Comparison of ENCODE assay signal across 9 mouse cellular contexts in the genomic region with DNA sequence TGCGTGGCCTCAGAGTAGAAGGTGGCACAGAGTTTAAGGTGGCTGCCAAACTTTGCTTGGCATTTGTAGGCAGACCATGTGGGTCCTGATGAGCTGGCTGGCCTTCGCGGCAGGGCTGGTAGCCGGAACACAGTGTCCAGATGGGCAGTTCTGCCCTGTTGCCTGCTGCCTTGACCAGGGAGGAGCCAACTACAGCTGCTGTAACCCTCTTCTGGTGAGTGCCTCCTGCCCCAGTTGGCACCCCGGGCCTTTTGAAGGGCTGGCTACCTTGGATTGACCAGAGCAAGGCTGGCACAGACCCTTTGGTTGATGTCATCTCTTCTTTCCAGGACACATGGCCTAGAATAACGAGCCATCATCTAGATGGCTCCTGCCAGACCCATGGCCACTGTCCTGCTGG. TPM values are rescaled to one million over a fixed set of nuclear protein-coding genes. Genes with fewer than 3 reads are reported as not detected.
DNase-seq lines count a peak whose midpoint lies in the region; ATAC-seq and TF ChIP-seq lines count a peak whose summit lies in the region.
"Had no signal": no experiment of that assay in that cellular context is flagged by ENCODE, and none has a peak within 500 bp of the region (broad histone marks: within the 10 kb centered on the region; RNA-seq: fewer than 3 reads in every experiment).

No protein-coding gene starts in this region.

- peaks cover 7% of the 10 kb centered on the region; the same call in 1 of the 2 replicates for H3K27me3 ChIP-seq in forebrain, embryonic 13.5 days
- H3K27me3 ChIP-seq in forebrain, embryonic 12.5 days: peaks cover 11% of the 10 kb centered on the region
- H3K27me3 ChIP-seq in spleen, adult 2 months (ENCODE audit: control insufficient read depth, insufficient read depth, low read length): 0 out of 2 replicates have a peak, but pooled peaks cover 2% of the 10 kb centered on the region
- H3K27me3 ChIP-seq in heart, embryonic 16.5 days (ENCODE audit: control insufficient read depth, insufficient read depth, low read length): no peaks in the 10 kb centered on the region
- no peaks in the 10 kb centered on the region for H3K27me3 ChIP-seq in stomach, embryonic 16.5 days (ENCODE audit: control insufficient read depth, insufficient read depth, low read length)
- H3K27me3 ChIP-seq in hindbrain, embryonic 11.5 days (ENCODE audit: control insufficient read depth, insufficient read depth, low read length): no peaks in the 10 kb centered on the region
- no peaks in the 10 kb centered on the region for H3K27me3 ChIP-seq in midbrain, embryonic 14.5 days (ENCODE audit: control insufficient read depth, insufficient read depth, low read length)

- peak overlapping the region; percentile 16; the same call in 1 of the 2 replicates for H3K9ac ChIP-seq in forebrain, embryonic 13.5 days
- H3K9ac ChIP-seq in forebrain, embryonic 12.5 days: no peak overlapping the region
- peak overlapping the region; percentile 12; the same call in 1 of the 2 replicates for H3K9ac ChIP-seq in heart, embryonic 16.5 days (ENCODE audit: low read length)
- 0 out of 2 replicates have a peak overlapping the region, but pooled peaks have one; percentile 7 for H3K9ac ChIP-seq in stomach, embryonic 16.5 days (ENCODE audit: low read length)
- no peak overlapping the region for H3K9ac ChIP-seq in hindbrain, embryonic 11.5 days (ENCODE audit: low read depth, low read length)
- H3K9ac ChIP-seq in midbrain, embryonic 14.5 days (replicated peaks; ENCODE audit: low read length): no peak overlapping the region
- H3K9ac ChIP-seq: embryonic facial prominence, embryonic 12.5 days had no signal

- H3K4me1 ChIP-seq in forebrain, embryonic 13.5 days: peaks cover 49% of the 10 kb centered on the region
- peaks cover 26% of the 10 kb centered on the region for H3K4me1 ChIP-seq in forebrain, embryonic 12.5 days
- H3K4me1 ChIP-seq in spleen, adult 2 months (ENCODE audit: control insufficient read depth, insufficient read depth, insufficient read length): peaks cover 24% of the 10 kb centered on the region
- H3K4me1 ChIP-seq in heart, embryonic 16.5 days (ENCODE audit: control insufficient read depth, insufficient read depth, low read length): peaks cover 37% of the 10 kb centered on the region
- H3K4me1 ChIP-seq in stomach, embryonic 16.5 days (ENCODE audit: control insufficient read depth, insufficient read depth, low read length): peaks cover 31% of the 10 kb centered on the region
- H3K4me1 ChIP-seq in hindbrain, embryonic 11.5 days (replicated peaks; ENCODE audit: control insufficient read depth, insufficient read depth, low read length): peaks cover 16% of the 10 kb centered on the region
- H3K4me1 ChIP-seq in midbrain, embryonic 14.5 days (ENCODE audit: control insufficient read depth, insufficient read depth, low read length): peaks cover 16% of the 10 kb centered on the region

- 93% methylated on average over 6 of the region's 6 CpGs for WGBS in forebrain, embryonic 13.5 days
- 88% methylated on average over 6 of the region's 6 CpGs for WGBS in forebrain, embryonic 12.5 days
- whole genome bisulfite sequencing in spleen, adult 2 months: 42% methylated on average over 6 of the region's 6 CpGs
- WGBS in heart, embryonic 16.5 days: 87% methylated on average over 6 of the region's 6 CpGs
- WGBS in stomach, embryonic 16.5 days: 89% methylated on average over 6 of the region's 6 CpGs
- 94% methylated on average over 6 of the region's 6 CpGs for WGBS in hindbrain, embryonic 11.5 days
- 92% methylated on average over 6 of the region's 6 CpGs for WGBS in midbrain, embryonic 14.5 days

- H3K27ac ChIP-seq in forebrain, embryonic 13.5 days: no peak overlapping the region
- H3K27ac ChIP-seq in forebrain, embryonic 12.5 days: no peak overlapping the region
- H3K27ac ChIP-seq in spleen, adult 2 months (ENCODE audit: insufficient read depth, low read length): peak overlapping the region; percentile 93
- H3K27ac ChIP-seq in heart, embryonic 16.5 days (ENCODE audit: low read length): no peak overlapping the region
- no peak overlapping the region for H3K27ac ChIP-seq in stomach, embryonic 16.5 days (ENCODE audit: low read length)
- no peak overlapping the region for H3K27ac ChIP-seq in hindbrain, embryonic 11.5 days (ENCODE audit: low read depth, low read length)
- no peak overlapping the region for H3K27ac ChIP-seq in midbrain, embryonic 14.5 days (replicated peaks; ENCODE audit: low read depth, low read length)
- H3K27ac ChIP-seq: embryonic facial prominence, embryonic 12.5 days had no signal

- peaks cover 32% of the 10 kb centered on the region for H3K36me3 ChIP-seq in forebrain, embryonic 13.5 days (ENCODE audit: poor library complexity, severe bottlenecking)
- peaks cover 39% of the 10 kb centered on the region for H3K36me3 ChIP-seq in forebrain, embryonic 12.5 days (replicated peaks)
- peaks cover 6% of the 10 kb centered on the region; the same call in 1 of the 2 replicates for H3K36me3 ChIP-seq in spleen, adult 2 months (ENCODE audit: control insufficient read depth, insufficient read depth, low read length)
- peaks cover 13% of the 10 kb centered on the region; the same call in 1 of the 2 replicates for H3K36me3 ChIP-seq in heart, embryonic 16.5 days (ENCODE audit: control insufficient read depth, insufficient read depth)
- H3K36me3 ChIP-seq in stomach, embryonic 16.5 days (ENCODE audit: control insufficient read depth, insufficient read depth, low read length): 0 out of 2 replicates have a peak, but pooled peaks cover 15% of the 10 kb centered on the region
- H3K36me3 ChIP-seq in hindbrain, embryonic 11.5 days (ENCODE audit: control insufficient read depth, insufficient read depth, low read length): no peaks in the 10 kb centered on the region
- peaks cover 44% of the 10 kb centered on the region for H3K36me3 ChIP-seq in midbrain, embryonic 14.5 days (ENCODE audit: control insufficient read depth, insufficient read depth, low read length)

- no peak overlapping the region for H3K4me2 ChIP-seq in forebrain, embryonic 13.5 days
- no peak overlapping the region for H3K4me2 ChIP-seq in forebrain, embryonic 12.5 days
- peak overlapping the region; percentile 22; the same call in 1 of the 2 replicates for H3K4me2 ChIP-seq in heart, embryonic 16.5 days (ENCODE audit: low read depth, low read length)
- H3K4me2 ChIP-seq in stomach, embryonic 16.5 days (ENCODE audit: low read depth, low read length): no peak overlapping the region
- no peak overlapping the region for H3K4me2 ChIP-seq in hindbrain, embryonic 11.5 days (replicated peaks; ENCODE audit: low read depth, low read length)
- H3K4me2 ChIP-seq in midbrain, embryonic 14.5 days (ENCODE audit: low read length): no peak overlapping the region

- ATAC-seq in forebrain, embryonic 13.5 days: no peak
- no peak for ATAC-seq in forebrain, embryonic 12.5 days (ENCODE audit: low FRiP score)
- ATAC-seq in heart, embryonic 16.5 days (replicated peaks; ENCODE audit: extremely low read depth, insufficient read depth, low FRiP score): no peak
- ATAC-seq in stomach, embryonic 16.5 days (ENCODE audit: insufficient read depth, low FRiP score): no peak
- no peak for ATAC-seq in hindbrain, embryonic 11.5 days (ENCODE audit: low FRiP score)
- ATAC-seq in midbrain, embryonic 14.5 days (ENCODE audit: low FRiP score, low TSS enrichment): no peak

- no peaks in the 10 kb centered on the region for H3K9me3 ChIP-seq in forebrain, embryonic 13.5 days (replicated peaks)
- H3K9me3 ChIP-seq in forebrain, embryonic 12.5 days: no peaks in the 10 kb centered on the region
- no peaks in the 10 kb centered on the region for H3K9me3 ChIP-seq in heart, embryonic 16.5 days (replicated peaks; ENCODE audit: control insufficient read depth, low read length)
- no peaks in the 10 kb centered on the region for H3K9me3 ChIP-seq in stomach, embryonic 16.5 days (replicated peaks; ENCODE audit: control insufficient read depth, low read length)
- H3K9me3 ChIP-seq in hindbrain, embryonic 11.5 days (ENCODE audit: control insufficient read depth, low read length): no peaks in the 10 kb centered on the region
- no peaks in the 10 kb centered on the region for H3K9me3 ChIP-seq in midbrain, embryonic 14.5 days (ENCODE audit: control insufficient read depth, low read length)
- H3K9me3 ChIP-seq: embryonic facial prominence, embryonic 12.5 days had no signal

- TF ChIP-seq CTCF in spleen, adult 2 months (IDR thresholded peaks at IDR 0.05; ENCODE audit: extremely low read depth, insufficient read depth, insufficient read length, insufficient replicate concordance): no peak

- no peak for DNase-seq in spleen, adult 2 months (ENCODE audit: low read depth in 1 of 2, low spot score in 2 of 2)
- no peak for DNase-seq in spleen, postnatal 10 days (ENCODE audit: low spot score in 2 of 2)
- no peak for DNase-seq in hindbrain, embryonic 11.5 days (ENCODE audit: low spot score)
- no peak for DNase-seq in midbrain, embryonic 14.5 days

- no peak overlapping the region for H3K4me3 ChIP-seq in forebrain, embryonic 13.5 days
- no peak overlapping the region for H3K4me3 ChIP-seq in forebrain, embryonic 12.5 days (replicated peaks)
- H3K4me3 ChIP-seq in spleen, adult 2 months (ENCODE audit: extremely low read depth, insufficient read depth, insufficient read length): peak overlapping the region; percentile 57; the same call in 1 of the 2 replicates
- no peak overlapping the region for H3K4me3 ChIP-seq in heart, embryonic 16.5 days (ENCODE audit: low read length)
- H3K4me3 ChIP-seq in stomach, embryonic 16.5 days (replicated peaks; ENCODE audit: low read length): no peak overlapping the region
- H3K4me3 ChIP-seq in hindbrain, embryonic 11.5 days (ENCODE audit: low read depth, low read length): no peak overlapping the region
- H3K4me3 ChIP-seq in midbrain, embryonic 14.5 days (replicated peaks; ENCODE audit: low read depth, low read length): no peak overlapping the region
- H3K4me3 ChIP-seq: embryonic facial prominence, embryonic 12.5 days had no signal

- TF ChIP-seq POLR2A in spleen, adult 2 months (IDR thresholded peaks at IDR 0.05; ENCODE audit: low read depth, low read length): no peak

RNA-seq across cellular contexts. Expression of gene Grn, which starts 2.8 kb away (rescaled TPM):
- 49.5 and 53.9 TPM in 2 replicates for polyA plus RNA-seq in forebrain, embryonic 13.5 days (2015; fragmentation: Nextera tagmentation; extraction: Ambion mirVana)
- polyA plus RNA-seq in forebrain, embryonic 12.5 days (2016; fragmentation: Nextera tagmentation; extraction: Ambion mirVana): 55.5 and 57.6 TPM in 2 replicates
- polyA plus RNA-seq in spleen, adult 2 months (2012; rRNA removed): 232 and 240 TPM in 2 replicates
- 215 and 234 TPM in 2 replicates for polyA plus RNA-seq in heart, embryonic 16.5 days (2015; fragmentation: Nextera tagmentation; extraction: Ambion mirVana)
- 187 and 207 TPM in 2 replicates for polyA plus RNA-seq in stomach, embryonic 16.5 days (2015; fragmentation: Nextera tagmentation; extraction: Ambion mirVana)
- 43.3 and 47.2 TPM in 2 replicates for polyA plus RNA-seq in hindbrain, embryonic 11.5 days (2014; fragmentation: Nextera tagmentation; extraction: Ambion mirVana)
- polyA plus RNA-seq in midbrain, embryonic 14.5 days (2014; fragmentation: Nextera tagmentation; extraction: Ambion mirVana): 33.1 and 45.5 TPM in 2 replicates

RNA-seq across cellular contexts. Expression of gene Fam171a2, which starts 14.6 kb away (rescaled TPM):
- 8.5 and 9.3 TPM in 2 replicates for polyA plus RNA-seq in forebrain, embryonic 13.5 days (2015; fragmentation: Nextera tagmentation; extraction: Ambion mirVana)
- 13.3 and 15.2 TPM in 2 replicates for polyA plus RNA-seq in forebrain, embryonic 12.5 days (2016; fragmentation: Nextera tagmentation; extraction: Ambion mirVana)
- 4.1 and 5.2 TPM in 2 replicates for polyA plus RNA-seq in spleen, adult 2 months (2012; rRNA removed)
- 3.0 and 3.9 TPM in 2 replicates for polyA plus RNA-seq in heart, embryonic 16.5 days (2015; fragmentation: Nextera tagmentation; extraction: Ambion mirVana)
- 2.5 and 3.3 TPM in 2 replicates for polyA plus RNA-seq in stomach, embryonic 16.5 days (2015; fragmentation: Nextera tagmentation; extraction: Ambion mirVana)
- polyA plus RNA-seq in hindbrain, embryonic 11.5 days (2014; fragmentation: Nextera tagmentation; extraction: Ambion mirVana): 10.7 and 11.7 TPM in 2 replicates
- 28.6 and 50.4 TPM in 2 replicates for polyA plus RNA-seq in midbrain, embryonic 14.5 days (2014; fragmentation: Nextera tagmentation; extraction: Ambion mirVana)

RNA-seq across cellular contexts. Expression of gene Slc25a39, which starts 25.1 kb away (rescaled TPM):
- 157 and 159 TPM in 2 replicates for polyA plus RNA-seq in forebrain, embryonic 13.5 days (2015; fragmentation: Nextera tagmentation; extraction: Ambion mirVana)
- polyA plus RNA-seq in forebrain, embryonic 12.5 days (2016; fragmentation: Nextera tagmentation; extraction: Ambion mirVana): 173 TPM in 2 replicates
- polyA plus RNA-seq in spleen, adult 2 months (2012; rRNA removed): 348 and 407 TPM in 2 replicates
- polyA plus RNA-seq in heart, embryonic 16.5 days (2015; fragmentation: Nextera tagmentation; extraction: Ambion mirVana): 308 and 331 TPM in 2 replicates
- polyA plus RNA-seq in stomach, embryonic 16.5 days (2015; fragmentation: Nextera tagmentation; extraction: Ambion mirVana): 239 and 243 TPM in 2 replicates
- 152 and 166 TPM in 2 replicates for polyA plus RNA-seq in hindbrain, embryonic 11.5 days (2014; fragmentation: Nextera tagmentation; extraction: Ambion mirVana)
- 132 and 144 TPM in 2 replicates for polyA plus RNA-seq in midbrain, embryonic 14.5 days (2014; fragmentation: Nextera tagmentation; extraction: Ambion mirVana)

RNA-seq across cellular contexts. Expression of gene Itga2b, which starts 37.0 kb away (rescaled TPM):
- polyA plus RNA-seq in forebrain, embryonic 13.5 days (2015; fragmentation: Nextera tagmentation; extraction: Ambion mirVana): 2.9 and 3.8 TPM in 2 replicates
- 3.5 and 4.5 TPM in 2 replicates for polyA plus RNA-seq in forebrain, embryonic 12.5 days (2016; fragmentation: Nextera tagmentation; extraction: Ambion mirVana)
- 60.4 and 60.8 TPM in 2 replicates for polyA plus RNA-seq in spleen, adult 2 months (2012; rRNA removed)
- 6.5 and 6.6 TPM in 2 replicates for polyA plus RNA-seq in heart, embryonic 16.5 days (2015; fragmentation: Nextera tagmentation; extraction: Ambion mirVana)
- polyA plus RNA-seq in stomach, embryonic 16.5 days (2015; fragmentation: Nextera tagmentation; extraction: Ambion mirVana): 8.6 and 10.8 TPM in 2 replicates
- 3.9 and 5.5 TPM in 2 replicates for polyA plus RNA-seq in hindbrain, embryonic 11.5 days (2014; fragmentation: Nextera tagmentation; extraction: Ambion mirVana)
- polyA plus RNA-seq in midbrain, embryonic 14.5 days (2014; fragmentation: Nextera tagmentation; extraction: Ambion mirVana): 5.4 and 7.7 TPM in 2 replicates

RNA-seq across cellular contexts. Expression of gene Rundc3a, which starts 39.7 kb away (rescaled TPM):
- 93.9 and 94.8 TPM in 2 replicates for polyA plus RNA-seq in forebrain, embryonic 13.5 days (2015; fragmentation: Nextera tagmentation; extraction: Ambion mirVana)
- polyA plus RNA-seq in forebrain, embryonic 12.5 days (2016; fragmentation: Nextera tagmentation; extraction: Ambion mirVana): 103 and 113 TPM in 2 replicates
- 3.6 and 4.0 TPM in 2 replicates for polyA plus RNA-seq in spleen, adult 2 months (2012; rRNA removed)
- polyA plus RNA-seq in heart, embryonic 16.5 days (2015; fragmentation: Nextera tagmentation; extraction: Ambion mirVana): 0.72 and 1.3 TPM in 2 replicates
- polyA plus RNA-seq in stomach, embryonic 16.5 days (2015; fragmentation: Nextera tagmentation; extraction: Ambion mirVana): 6.8 and 7.6 TPM in 2 replicates
- 43.3 and 47.8 TPM in 2 replicates for polyA plus RNA-seq in hindbrain, embryonic 11.5 days (2014; fragmentation: Nextera tagmentation; extraction: Ambion mirVana)
- 113 and 165 TPM in 2 replicates for polyA plus RNA-seq in midbrain, embryonic 14.5 days (2014; fragmentation: Nextera tagmentation; extraction: Ambion mirVana)

Comparison
In these comparisons a context has a peak if more than half of its experiments do, and no peak if none do; other contexts are left out.
1. H3K9ac ChIP-seq: peak in forebrain, embryonic 13.5 days (single experiment), heart, embryonic 16.5 days (single experiment) and stomach, embryonic 16.5 days (single experiment); none in forebrain, embryonic 12.5 days (single experiment), hindbrain, embryonic 11.5 days (single experiment) and midbrain, embryonic 14.5 days (single experiment).